Mouse (Mus musculus): Measurements from ENCODE around the gene Zfr. TPM values are rescaled to one million over a fixed set of nuclear protein-coding genes. Genes with fewer than 3 reads are reported as not detected.
"Not testable (repeated sequence)": the region's sequence is repeated elsewhere in the genome, so short reads cannot be mapped to it uniquely, and the experiment has no call there.

Zfr gene
- polyA plus RNA-seq, 1 experiment from 2014 or later = 228 TPM

- peak; percentile 48 for DNase-seq (ENCODE audit: low spot score)
- Histone ChIP-seq H3K4me1 (replicated peaks; ENCODE audit: control insufficient read depth, insufficient read depth, low read length) (peaks cover 15% of the 10 kb centered on the region), H3K27ac (peak overlapping the region; percentile 91), H3K4me2 (replicated peaks) (peak overlapping the region; percentile 80), H3K9ac (peak overlapping the region; percentile 98), H3K9me3 (ENCODE audit: control insufficient read depth, low read length) (no peaks in the 10 kb centered on the region), H3K36me3 (replicated peaks; ENCODE audit: control insufficient read depth, insufficient read depth) (no peaks in the 10 kb centered on the region), H3K4me3 (replicated peaks; ENCODE audit: low read length) (peak overlapping the region; percentile 95), H3K27me3 (ENCODE audit: control insufficient read depth, insufficient read depth, low read length) (no peaks in the 10 kb centered on the region)
- ATAC-seq (ENCODE audit: low FRiP score) = peak; percentile 44
- under 1% methylated on average over 54 of the region's 61 CpGs for WGBS
Observed at GRCm38 (mm10) chr15:12118432-12119128, 949 bp downstream of the Zfr start.

GRCm38 (mm10) chr15:12119129-12119466 is 1.5 kb downstream of the Zfr start:
- no peaks in the 10 kb centered on the region for H3K9me3 ChIP-seq (ENCODE audit: control insufficient read depth, low read length)
- DNase-seq (ENCODE audit: low spot score) = no peak
- ATAC-seq (ENCODE audit: low FRiP score) = no peak
- peak overlapping the region; percentile 91; the same call in 1 of the 2 replicates for H3K27ac ChIP-seq
- no peaks in the 10 kb centered on the region for H3K27me3 ChIP-seq (ENCODE audit: control insufficient read depth, insufficient read depth, low read length)
- 6% methylated on average over 7 of the region's 7 CpGs for WGBS
- no peaks in the 10 kb centered on the region for H3K36me3 ChIP-seq (replicated peaks; ENCODE audit: control insufficient read depth, insufficient read depth)
- peak overlapping the region; percentile 95 for H3K4me3 ChIP-seq (replicated peaks; ENCODE audit: low read length)
- H3K4me1 ChIP-seq (replicated peaks; ENCODE audit: control insufficient read depth, insufficient read depth, low read length) = peaks cover 15% of the 10 kb centered on the region
- peak overlapping the region; percentile 98 for H3K9ac ChIP-seq
- H3K4me2 ChIP-seq (replicated peaks) = peak overlapping the region; percentile 80

GRCm38 (mm10) chr15:12124913-12125312 is 7.3 kb downstream of the Zfr start:
- Histone ChIP-seq H3K9me3 (ENCODE audit: control insufficient read depth, low read length) (no peaks in the 10 kb centered on the region), H3K9ac (no peak overlapping the region), H3K4me3 (replicated peaks; ENCODE audit: low read length) (no peak overlapping the region), H3K27ac (no peak overlapping the region), H3K4me2 (replicated peaks) (no peak overlapping the region), H3K4me1 (replicated peaks; ENCODE audit: control insufficient read depth, insufficient read depth, low read length) (peaks cover 13% of the 10 kb centered on the region), H3K36me3 (replicated peaks; ENCODE audit: control insufficient read depth, insufficient read depth) (no peaks in the 10 kb centered on the region), H3K27me3 (ENCODE audit: control insufficient read depth, insufficient read depth, low read length) (no peaks in the 10 kb centered on the region)
- DNase-seq (ENCODE audit: low spot score) (no peak), ATAC-seq (ENCODE audit: low FRiP score) (no peak)
- 81% methylated on average over 1 of the region's 1 CpGs for WGBS

GRCm38 (mm10) chr15:12130871-12131270 is 13.2 kb downstream of the Zfr start:
- H3K27me3 ChIP-seq (ENCODE audit: control insufficient read depth, insufficient read depth, low read length); H3K9me3 ChIP-seq (ENCODE audit: control insufficient read depth, low read length); DNase-seq (ENCODE audit: low spot score); H3K27ac ChIP-seq; H3K9ac ChIP-seq; H3K36me3 ChIP-seq (replicated peaks; ENCODE audit: control insufficient read depth, insufficient read depth); H3K4me1 ChIP-seq (replicated peaks; ENCODE audit: control insufficient read depth, insufficient read depth, low read length); H3K4me3 ChIP-seq (replicated peaks; ENCODE audit: low read length); H3K4me2 ChIP-seq (replicated peaks); ATAC-seq (ENCODE audit: low FRiP score): not testable (repeated sequence)
- WGBS = 84% methylated on average over 3 of the region's 3 CpGs

GRCm38 (mm10) chr15:12134546-12134945 is 16.9 kb downstream of the Zfr start:
- Histone ChIP-seq H3K27ac (no peak overlapping the region), H3K36me3 (replicated peaks; ENCODE audit: control insufficient read depth, insufficient read depth) (peaks cover 19% of the 10 kb centered on the region), H3K9me3 (ENCODE audit: control insufficient read depth, low read length) (no peaks in the 10 kb centered on the region), H3K27me3 (ENCODE audit: control insufficient read depth, insufficient read depth, low read length) (no peaks in the 10 kb centered on the region), H3K4me2 (replicated peaks) (no peak overlapping the region), H3K4me1 (replicated peaks; ENCODE audit: control insufficient read depth, insufficient read depth, low read length) (no peaks in the 10 kb centered on the region), H3K9ac (no peak overlapping the region), H3K4me3 (replicated peaks; ENCODE audit: low read length) (no peak overlapping the region)
- DNase-seq (ENCODE audit: low spot score) = no peak
- no peak for ATAC-seq (ENCODE audit: low FRiP score)
- 76% methylated on average over 1 of the region's 1 CpGs for WGBS

- Histone ChIP-seq H3K27ac (no peak overlapping the region), H3K9me3 (ENCODE audit: control insufficient read depth, low read length) (no peaks in the 10 kb centered on the region), H3K27me3 (ENCODE audit: control insufficient read depth, insufficient read depth, low read length) (no peaks in the 10 kb centered on the region), H3K4me3 (replicated peaks; ENCODE audit: low read length) (no peak overlapping the region), H3K4me1 (replicated peaks; ENCODE audit: control insufficient read depth, insufficient read depth, low read length) (no peaks in the 10 kb centered on the region), H3K4me2 (replicated peaks) (no peak overlapping the region), H3K9ac (no peak overlapping the region), H3K36me3 (replicated peaks; ENCODE audit: control insufficient read depth, insufficient read depth) (peaks cover 23% of the 10 kb centered on the region)
- WGBS = 46% methylated on average over 3 of the region's 3 CpGs
- ATAC-seq (ENCODE audit: low FRiP score) (no peak), DNase-seq (ENCODE audit: low spot score) (no peak)
Observed at GRCm38 (mm10) chr15:12135368-12135767, 17.7 kb downstream of the Zfr start.

DNA sequence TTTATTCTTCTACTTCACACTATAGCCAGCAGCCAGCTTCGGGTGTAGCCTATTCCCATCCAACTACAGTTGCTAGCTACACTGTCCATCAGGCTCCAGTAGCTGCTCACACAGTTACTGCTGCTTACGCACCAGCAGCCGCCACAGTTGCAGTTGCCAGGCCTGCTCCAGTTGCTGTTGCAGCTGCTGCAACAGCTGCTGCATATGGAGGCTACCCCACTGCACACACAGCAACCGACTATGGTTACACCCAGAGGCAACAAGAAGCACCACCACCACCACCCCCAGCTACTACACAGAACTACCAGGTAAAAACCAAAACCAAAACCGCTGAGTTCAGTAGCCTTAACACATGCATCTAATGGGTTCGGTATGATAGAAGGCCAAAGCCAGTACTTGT is 18.7 kb downstream of the Zfr start:
- Histone ChIP-seq H3K4me3 (replicated peaks; ENCODE audit: low read length) (no peak overlapping the region), H3K4me1 (replicated peaks; ENCODE audit: control insufficient read depth, insufficient read depth, low read length) (no peaks in the 10 kb centered on the region), H3K27ac (no peak overlapping the region), H3K4me2 (replicated peaks) (no peak overlapping the region), H3K27me3 (ENCODE audit: control insufficient read depth, insufficient read depth, low read length) (no peaks in the 10 kb centered on the region), H3K9ac (no peak overlapping the region), H3K9me3 (ENCODE audit: control insufficient read depth, low read length) (no peaks in the 10 kb centered on the region), H3K36me3 (replicated peaks; ENCODE audit: control insufficient read depth, insufficient read depth) (peaks cover 33% of the 10 kb centered on the region)
- 86% methylated on average over 6 of the region's 6 CpGs for WGBS
- ATAC-seq (ENCODE audit: low FRiP score) (no peak), DNase-seq (ENCODE audit: low spot score) (no peak)

DNA sequence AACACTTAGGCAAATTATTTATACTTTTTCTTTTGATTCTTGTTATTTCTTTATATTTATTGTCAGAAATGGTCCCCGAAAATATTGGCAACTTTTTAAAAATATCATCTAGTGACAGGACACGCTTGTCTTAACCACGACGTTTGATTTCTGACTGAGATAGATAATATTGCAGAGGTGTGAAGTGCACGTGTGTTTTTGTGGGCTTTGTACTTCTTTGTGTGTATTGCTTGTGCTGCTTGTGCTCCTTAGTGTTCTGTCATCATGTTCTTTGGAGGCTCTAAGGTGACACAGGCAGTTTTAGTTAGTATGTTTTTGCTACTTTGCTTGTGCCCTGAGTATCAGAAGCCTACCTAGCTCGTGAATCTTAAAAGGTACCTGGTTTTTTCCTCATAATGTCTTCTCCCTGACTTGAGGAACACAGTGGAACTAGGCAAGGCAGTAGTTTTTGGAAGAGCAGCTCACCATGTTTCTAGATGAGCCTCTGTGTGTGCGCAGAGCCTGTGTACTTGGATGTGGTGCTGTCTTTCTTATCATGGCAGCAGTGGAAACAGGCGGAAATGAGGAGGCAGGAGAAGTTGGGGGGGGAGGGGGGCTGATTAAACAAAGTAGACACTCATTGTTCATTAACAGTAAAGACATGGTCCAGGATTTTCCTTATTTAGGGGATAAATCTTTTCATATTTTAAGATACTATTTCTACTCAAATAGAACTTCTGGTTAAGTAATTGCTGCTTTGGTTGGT is 23.5 kb downstream of the Zfr start:
- H3K9ac ChIP-seq = no peak overlapping the region
- H3K27me3 ChIP-seq (ENCODE audit: control insufficient read depth, insufficient read depth, low read length) = no peaks in the 10 kb centered on the region
- H3K4me3 ChIP-seq (replicated peaks; ENCODE audit: low read length) = no peak overlapping the region
- peaks cover 49% of the 10 kb centered on the region for H3K36me3 ChIP-seq (replicated peaks; ENCODE audit: control insufficient read depth, insufficient read depth)
- no peak for ATAC-seq (ENCODE audit: low FRiP score)
- H3K4me1 ChIP-seq (replicated peaks; ENCODE audit: control insufficient read depth, insufficient read depth, low read length) = no peaks in the 10 kb centered on the region
- no peak for DNase-seq (ENCODE audit: low spot score)
- H3K9me3 ChIP-seq (ENCODE audit: control insufficient read depth, low read length) = no peaks in the 10 kb centered on the region
- no peak overlapping the region for H3K27ac ChIP-seq
- no peak overlapping the region for H3K4me2 ChIP-seq (replicated peaks)
- WGBS = 93% methylated on average over 8 of the region's 8 CpGs

DNA sequence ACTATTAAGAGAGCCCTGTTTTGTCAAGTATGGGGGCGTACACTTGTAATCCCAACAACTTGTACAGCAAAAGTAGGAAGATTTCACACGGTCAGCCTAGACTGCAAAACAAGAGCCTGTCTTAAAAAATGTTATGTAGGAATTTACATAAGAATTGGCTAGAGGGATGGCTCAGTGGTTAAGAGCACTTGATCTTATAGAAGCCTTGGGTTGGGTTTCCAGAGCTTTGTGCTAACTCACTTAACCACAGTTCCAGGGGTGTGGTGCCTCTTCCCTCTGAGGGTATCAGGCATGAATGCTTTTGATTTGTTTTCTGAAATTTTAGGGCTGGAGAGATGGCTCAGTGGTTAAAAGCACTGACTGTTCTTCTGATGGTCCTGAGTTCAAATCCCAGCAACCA is 29.8 kb downstream of the Zfr start:
- DNase-seq (ENCODE audit: low spot score) = no peak
- 87% methylated on average over 2 of the region's 2 CpGs for WGBS
- H3K4me3 ChIP-seq (replicated peaks; ENCODE audit: low read length) = no peak overlapping the region
- H3K9ac ChIP-seq = no peak overlapping the region
- no peaks in the 10 kb centered on the region for H3K27me3 ChIP-seq (ENCODE audit: control insufficient read depth, insufficient read depth, low read length)
- H3K4me1 ChIP-seq (replicated peaks; ENCODE audit: control insufficient read depth, insufficient read depth, low read length) = no peaks in the 10 kb centered on the region
- no peaks in the 10 kb centered on the region for H3K9me3 ChIP-seq (ENCODE audit: control insufficient read depth, low read length)
- no peak for ATAC-seq (ENCODE audit: low FRiP score)
- H3K36me3 ChIP-seq (replicated peaks; ENCODE audit: control insufficient read depth, insufficient read depth) = peaks cover 68% of the 10 kb centered on the region
- H3K4me2 ChIP-seq (replicated peaks) = no peak overlapping the region
- no peak overlapping the region for H3K27ac ChIP-seq

Measured in hindbrain, embryonic 14.5 days (tissue).